Mouse (Mus musculus): ENCODE results near the gene Tmem88b. TPM values are rescaled to one million over a fixed set of nuclear protein-coding genes. Genes with fewer than 3 reads are reported as not detected.
"Not testable (repeated sequence)": the region's sequence is repeated elsewhere in the genome, so short reads cannot be mapped to it uniquely, and the experiment has no call there.

Tmem88b gene
- polyA plus RNA-seq, 1 experiment from 2014 or later: 1.2 TPM

- ATAC-seq (ENCODE audit: low FRiP score): no peak
- Histone ChIP-seq H3K27me3 (replicated peaks) (no peaks in the 10 kb centered on the region), H3K36me3 (peaks cover 44% of the 10 kb centered on the region), H3K4me1 (peaks cover 31% of the 10 kb centered on the region), H3K4me2 (no peak overlapping the region), H3K4me3 (replicated peaks) (no peak overlapping the region), H3K9me3 (replicated peaks) (no peaks in the 10 kb centered on the region), H3K9ac (replicated peaks) (no peak overlapping the region), H3K27ac (replicated peaks) (no peak overlapping the region)
- WGBS: 90% methylated on average over 12 of the region's 12 CpGs
These were observed 28.7 kb downstream of the Tmem88b start for GRCm38 (mm10) chr4:155757011-155757410.

- Histone ChIP-seq H3K4me3 (replicated peaks) (no peak overlapping the region), H3K9ac (replicated peaks) (no peak overlapping the region), H3K4me1 (no peaks in the 10 kb centered on the region), H3K9me3 (replicated peaks) (no peaks in the 10 kb centered on the region), H3K27me3 (replicated peaks) (no peaks in the 10 kb centered on the region), H3K27ac (replicated peaks) (no peak overlapping the region), H3K36me3 (peaks cover 96% of the 10 kb centered on the region), H3K4me2 (no peak overlapping the region)
- 91% methylated on average over 17 of the region's 17 CpGs for WGBS
- no peak for ATAC-seq (ENCODE audit: low FRiP score)
These were observed 38.8 kb downstream of the Tmem88b start for GRCm38 (mm10) chr4:155746575-155747490.

GRCm38 (mm10) chr4:155746036-155746548 lies 39.6 kb downstream of the Tmem88b start:
- H3K9me3 ChIP-seq (replicated peaks): no peaks in the 10 kb centered on the region
- peaks cover 96% of the 10 kb centered on the region for H3K36me3 ChIP-seq
- H3K4me3 ChIP-seq (replicated peaks): no peak overlapping the region
- 93% methylated on average over 8 of the region's 8 CpGs for WGBS
- H3K4me2 ChIP-seq: no peak overlapping the region
- no peaks in the 10 kb centered on the region for H3K27me3 ChIP-seq (replicated peaks)
- H3K4me1 ChIP-seq: no peaks in the 10 kb centered on the region
- H3K9ac ChIP-seq (replicated peaks): no peak overlapping the region
- no peak overlapping the region for H3K27ac ChIP-seq (replicated peaks)
- ATAC-seq (ENCODE audit: low FRiP score): no peak

GRCm38 (mm10) chr4:155745136-155745535 lies 40.5 kb downstream of the Tmem88b start:
- ATAC-seq (ENCODE audit: low FRiP score): no peak
- no peaks in the 10 kb centered on the region for H3K27me3 ChIP-seq (replicated peaks)
- H3K4me1 ChIP-seq: no peaks in the 10 kb centered on the region
- H3K4me2 ChIP-seq: no peak overlapping the region
- no peak overlapping the region for H3K27ac ChIP-seq (replicated peaks)
- H3K36me3 ChIP-seq: peaks cover 96% of the 10 kb centered on the region
- WGBS: 92% methylated on average over 5 of the region's 5 CpGs
- no peaks in the 10 kb centered on the region for H3K9me3 ChIP-seq (replicated peaks)
- H3K9ac ChIP-seq (replicated peaks): no peak overlapping the region
- H3K4me3 ChIP-seq (replicated peaks): no peak overlapping the region

GRCm38 (mm10) chr4:155744474-155744873 lies 41.2 kb downstream of the Tmem88b start:
- Histone ChIP-seq H3K4me3 (replicated peaks) (no peak overlapping the region), H3K4me2 (no peak overlapping the region), H3K27me3 (replicated peaks) (no peaks in the 10 kb centered on the region), H3K4me1 (peaks cover 4% of the 10 kb centered on the region; the same call in 1 of the 2 replicates), H3K36me3 (peaks cover 96% of the 10 kb centered on the region), H3K9me3 (replicated peaks) (no peaks in the 10 kb centered on the region), H3K9ac (replicated peaks) (no peak overlapping the region), H3K27ac (replicated peaks) (no peak overlapping the region)
- ATAC-seq (ENCODE audit: low FRiP score): no peak
- 95% methylated on average over 8 of the region's 8 CpGs for WGBS

GRCm38 (mm10) chr4:155742684-155743083 lies 43.0 kb downstream of the Tmem88b start:
- H3K27ac ChIP-seq (replicated peaks): no peak overlapping the region
- H3K4me3 ChIP-seq (replicated peaks): no peak overlapping the region
- H3K27me3 ChIP-seq (replicated peaks): no peaks in the 10 kb centered on the region
- no peak overlapping the region for H3K4me2 ChIP-seq
- peaks cover 90% of the 10 kb centered on the region for H3K36me3 ChIP-seq
- H3K9me3 ChIP-seq (replicated peaks): no peaks in the 10 kb centered on the region
- WGBS: 92% methylated on average over 5 of the region's 5 CpGs
- no peak for ATAC-seq (ENCODE audit: low FRiP score)
- H3K4me1 ChIP-seq: peaks cover 9% of the 10 kb centered on the region; the same call in 1 of the 2 replicates
- no peak overlapping the region for H3K9ac ChIP-seq (replicated peaks)

- WGBS: 92% methylated on average over 10 of the region's 10 CpGs
- not testable (repeated sequence) for ATAC-seq (ENCODE audit: low FRiP score); H3K9me3 ChIP-seq (replicated peaks); H3K27me3 ChIP-seq (replicated peaks); H3K4me2 ChIP-seq; H3K27ac ChIP-seq (replicated peaks); H3K4me3 ChIP-seq (replicated peaks); H3K9ac ChIP-seq (replicated peaks)
- Histone ChIP-seq H3K4me1 (peaks cover 29% of the 10 kb centered on the region), H3K36me3 (peaks cover 82% of the 10 kb centered on the region)
These were observed 45.0 kb downstream of the Tmem88b start for GRCm38 (mm10) chr4:155740681-155741080.

GRCm38 (mm10) chr4:155739741-155740636 lies 45.7 kb downstream of the Tmem88b start:
- no peaks in the 10 kb centered on the region for H3K9me3 ChIP-seq (replicated peaks)
- WGBS: 71% methylated on average over 37 of the region's 37 CpGs
- H3K4me1 ChIP-seq: peaks cover 33% of the 10 kb centered on the region
- H3K27me3 ChIP-seq (replicated peaks): no peaks in the 10 kb centered on the region
- no peak for ATAC-seq (ENCODE audit: low FRiP score)
- H3K4me3 ChIP-seq (replicated peaks): no peak overlapping the region
- H3K9ac ChIP-seq (replicated peaks): no peak overlapping the region
- H3K36me3 ChIP-seq: peaks cover 76% of the 10 kb centered on the region
- H3K27ac ChIP-seq (replicated peaks): no peak overlapping the region
- no peak overlapping the region for H3K4me2 ChIP-seq

GRCm38 (mm10) chr4:155739152-155739551 lies 46.5 kb downstream of the Tmem88b start:
- no peak overlapping the region for H3K27ac ChIP-seq (replicated peaks)
- peaks cover 68% of the 10 kb centered on the region for H3K36me3 ChIP-seq
- H3K4me2 ChIP-seq: no peak overlapping the region
- H3K4me3 ChIP-seq (replicated peaks): no peak overlapping the region
- ATAC-seq (ENCODE audit: low FRiP score): no peak
- H3K27me3 ChIP-seq (replicated peaks): no peaks in the 10 kb centered on the region
- peaks cover 34% of the 10 kb centered on the region for H3K4me1 ChIP-seq
- no peaks in the 10 kb centered on the region for H3K9me3 ChIP-seq (replicated peaks)
- H3K9ac ChIP-seq (replicated peaks): no peak overlapping the region
- WGBS: 89% methylated on average over 6 of the region's 6 CpGs

GRCm38 (mm10) chr4:155738262-155738661 lies 47.4 kb downstream of the Tmem88b start:
- Histone ChIP-seq H3K36me3 (peaks cover 60% of the 10 kb centered on the region), H3K27me3 (replicated peaks) (no peaks in the 10 kb centered on the region), H3K9ac (replicated peaks) (no peak overlapping the region)

GRCm38 (mm10) chr4:155736421-155736820 lies 49.3 kb downstream of the Tmem88b start:
- Histone ChIP-seq H3K27ac (replicated peaks) (no peak overlapping the region), H3K4me2 (peak overlapping the region; percentile 88), H3K4me3 (replicated peaks) (no peak overlapping the region; the same call in 1 of the 2 replicates), H3K9me3 (replicated peaks) (no peaks in the 10 kb centered on the region), H3K9ac (replicated peaks) (peak overlapping the region; percentile 91; the same call in 1 of the 2 replicates), H3K27me3 (replicated peaks) (no peaks in the 10 kb centered on the region), H3K4me1 (peaks cover 45% of the 10 kb centered on the region), H3K36me3 (peaks cover 45% of the 10 kb centered on the region)
- WGBS: 93% methylated on average over 5 of the region's 5 CpGs
- ATAC-seq (ENCODE audit: low FRiP score): no peak

More at GRCm38 (mm10) chr4:155738262-155738661, 47.4 kb downstream of the Tmem88b start:
- no peak overlapping the region for H3K4me2 ChIP-seq
- H3K9me3 ChIP-seq (replicated peaks): no peaks in the 10 kb centered on the region
- WGBS: 65% methylated on average over 8 of the region's 8 CpGs
- no peak for ATAC-seq (ENCODE audit: low FRiP score)
- no peak overlapping the region for H3K27ac ChIP-seq (replicated peaks)
- H3K4me3 ChIP-seq (replicated peaks): no peak overlapping the region
- peaks cover 43% of the 10 kb centered on the region for H3K4me1 ChIP-seq
